Mouse (Mus musculus): ENCODE data around the gene Cdkal1.

DNA sequence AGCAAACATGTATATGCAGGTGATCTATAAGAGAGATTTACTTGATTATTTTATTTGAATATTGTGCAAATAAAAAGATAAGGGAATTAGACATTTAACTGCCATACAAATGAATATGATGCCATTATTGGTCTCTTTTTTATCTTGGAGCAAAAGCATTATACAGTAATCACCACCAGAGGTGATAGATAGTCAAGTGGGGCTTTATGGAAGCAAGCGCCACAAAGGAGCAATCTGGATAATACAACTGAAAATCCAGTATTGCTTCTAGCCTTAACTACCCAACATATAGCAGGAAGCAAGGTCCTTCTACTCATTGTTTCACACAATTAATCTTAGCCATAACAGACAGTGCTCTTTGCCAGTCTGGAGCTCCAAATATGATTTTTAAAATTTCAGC lies 234.1 kb downstream of the Cdkal1 start:
- no peak for TF ChIP-seq CTCF (IDR thresholded peaks at IDR 0.05; ENCODE audit: borderline replicate concordance, extremely low read depth, insufficient read depth, insufficient read length)
- TF ChIP-seq POLR2A (IDR thresholded peaks at IDR 0.05; ENCODE audit: borderline replicate concordance, extremely low read depth, insufficient read depth, insufficient read length, poor library complexity, severe bottlenecking) = no peak

Measured in brain, embryonic 14.5 days (tissue).